Mouse (Mus musculus) spleen, adult 2 months (tissue): ENCODE measurements around the gene Acbd6.

Experiments used
- CTCF ChIP-seq: fragments of 200-500 bp; IDR thresholded peaks from 2 replicates; pipeline ENCODE4 v1.5.1; 2011; ENCODE audit warnings: mild to moderate bottlenecking, inconsistent platforms; ENCODE audit not compliant: insufficient read depth, insufficient read length, insufficient replicate concordance; ENCODE audit errors: extremely low read depth
- POLR2A ChIP-seq: fragments of 200-500 bp; IDR thresholded peaks from 2 replicates; pipeline ENCODE4 v1.6.1; 2011; ENCODE audit warnings: low read depth, low read length, inconsistent platforms

- TF ChIP-seq POLR2A, result no peak
- TF ChIP-seq CTCF, result no peak
These were observed 50.6 kb downstream of the Acbd6 start for GRCm38 (mm10) chr1:155608524-155608923.
